In the genomic region with DNA sequence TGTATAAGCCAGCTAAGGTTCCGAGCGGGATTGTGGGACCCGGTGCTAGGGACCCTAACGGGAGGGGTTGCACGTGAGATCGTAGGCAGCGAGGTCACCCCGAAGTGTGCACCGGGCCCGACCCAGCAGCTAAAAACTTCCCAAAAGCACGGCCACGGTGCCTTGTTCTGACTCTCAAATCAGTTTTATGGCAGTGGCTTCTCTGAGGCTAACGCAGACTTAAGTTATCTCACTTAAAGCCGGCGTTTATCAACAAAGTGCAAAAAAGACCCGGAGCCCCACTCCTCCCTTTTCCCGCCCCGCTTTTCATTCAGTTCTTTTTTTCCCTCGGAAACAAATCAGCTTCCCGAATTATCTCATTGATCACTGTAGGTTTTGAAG, we compare ENCODE assay signal across 8 mouse cellular contexts. TPM values are rescaled to one million over a fixed set of nuclear protein-coding genes. Genes with fewer than 3 reads are reported as not detected.
DNase-seq lines count a peak whose midpoint lies in the region; ATAC-seq lines count a peak whose summit lies in the region.

No protein-coding gene starts in this region.

- H3K4me2 ChIP-seq in kidney, embryonic 14.5 days (replicated peaks; ENCODE audit: low read depth, low read length), result peak overlapping the region; percentile 64
- peak overlapping the region; percentile 55 for H3K4me2 ChIP-seq in hindbrain, embryonic 14.5 days (replicated peaks)
- peak overlapping the region; percentile 84 for H3K4me2 ChIP-seq in midbrain, embryonic 13.5 days (replicated peaks)

- intact Hi-C loops in left cerebral cortex, postnatal 4 days (cut with DNase I), result no loop called here

- no peak for ATAC-seq in kidney, embryonic 14.5 days (ENCODE audit: low FRiP score, low TSS enrichment)
- ATAC-seq in hindbrain, embryonic 14.5 days (ENCODE audit: low FRiP score), result no peak
- ATAC-seq in midbrain, embryonic 13.5 days, result no peak
- ATAC-seq in activated CD4-positive, CD25-positive, alpha-beta regulatory T cell, adult 4 months, result no peak

- H3K4me3 ChIP-seq in kidney, embryonic 14.5 days (ENCODE audit: low read length), result peak overlapping the region; percentile 76
- peak overlapping the region; percentile 79 for H3K4me3 ChIP-seq in brown adipose tissue, adult 24 weeks (ENCODE audit: insufficient read depth, low read depth, low read length)
- peak overlapping the region; percentile 74 for H3K4me3 ChIP-seq in hindbrain, embryonic 14.5 days (replicated peaks; ENCODE audit: low read length)
- peak overlapping the region; percentile 78 for H3K4me3 ChIP-seq in midbrain, embryonic 13.5 days (replicated peaks)

- H3K27ac ChIP-seq in kidney, embryonic 14.5 days (ENCODE audit: low read depth, low read length), result peak overlapping the region; percentile 73; the same call in 1 of the 2 replicates
- no peak overlapping the region; the same call in 1 of the 2 replicates for H3K27ac ChIP-seq in brown adipose tissue, adult 24 weeks (replicated peaks; ENCODE audit: low read depth, low read length)
- H3K27ac ChIP-seq in hindbrain, embryonic 14.5 days, result peak overlapping the region; percentile 79
- peak overlapping the region; percentile 81 for H3K27ac ChIP-seq in midbrain, embryonic 13.5 days

- peak overlapping the region; percentile 78 for H3K9ac ChIP-seq in kidney, embryonic 14.5 days (ENCODE audit: low read depth, low read length)
- peak overlapping the region; percentile 63 for H3K9ac ChIP-seq in hindbrain, embryonic 14.5 days
- H3K9ac ChIP-seq in midbrain, embryonic 13.5 days (replicated peaks), result peak overlapping the region; percentile 83

- H3K9me3 ChIP-seq in kidney, embryonic 14.5 days (ENCODE audit: control insufficient read depth, low read length), result no peaks in the 10 kb centered on the region
- H3K9me3 ChIP-seq in hindbrain, embryonic 14.5 days (ENCODE audit: control insufficient read depth, low read length), result no peaks in the 10 kb centered on the region
- H3K9me3 ChIP-seq in midbrain, embryonic 13.5 days, result no peaks in the 10 kb centered on the region

- H3K36me3 ChIP-seq in kidney, embryonic 14.5 days (ENCODE audit: control insufficient read depth, insufficient read depth, low read length), result no peaks in the 10 kb centered on the region
- H3K36me3 ChIP-seq in hindbrain, embryonic 14.5 days (replicated peaks; ENCODE audit: control insufficient read depth, insufficient read depth), result no peaks in the 10 kb centered on the region
- no peaks in the 10 kb centered on the region for H3K36me3 ChIP-seq in midbrain, embryonic 13.5 days

- no peaks in the 10 kb centered on the region for H3K27me3 ChIP-seq in kidney, embryonic 14.5 days (ENCODE audit: control insufficient read depth, insufficient read depth, low read length)
- no peaks in the 10 kb centered on the region for H3K27me3 ChIP-seq in hindbrain, embryonic 14.5 days (ENCODE audit: control insufficient read depth, insufficient read depth, low read length)
- H3K27me3 ChIP-seq in midbrain, embryonic 13.5 days, result no peaks in the 10 kb centered on the region

- DNase-seq in kidney, postnatal 25 days, result no peak
- peak; percentile 55 for DNase-seq in hindbrain, embryonic 14.5 days (ENCODE audit: low spot score)
- no peak for DNase-seq in left cerebral cortex, postnatal 4 days
- no peak for DNase-seq in adrenal gland, postnatal 10 days

- under 1% methylated on average over 20 of the region's 20 CpGs for WGBS in kidney, embryonic 14.5 days
- under 1% methylated on average over 20 of the region's 20 CpGs for WGBS in hindbrain, embryonic 14.5 days
- WGBS in midbrain, embryonic 13.5 days, result under 1% methylated on average over 20 of the region's 20 CpGs

- H3K4me1 ChIP-seq in kidney, embryonic 14.5 days (ENCODE audit: control insufficient read depth, insufficient read depth, low read length), result no peaks in the 10 kb centered on the region; the same call in 1 of the 2 replicates
- peaks cover 5% of the 10 kb centered on the region; the same call in 1 of the 2 replicates for H3K4me1 ChIP-seq in brown adipose tissue, adult 24 weeks (ENCODE audit: control insufficient read depth, insufficient read depth, insufficient read length, low read length)
- H3K4me1 ChIP-seq in hindbrain, embryonic 14.5 days (replicated peaks; ENCODE audit: control insufficient read depth, insufficient read depth, low read length), result peaks cover 25% of the 10 kb centered on the region
- peaks cover 40% of the 10 kb centered on the region for H3K4me1 ChIP-seq in midbrain, embryonic 13.5 days (replicated peaks)

RNA-seq across cellular contexts. Expression of gene Usp28, which starts 0.5 kb away (rescaled TPM):
- 19.2 and 32.4 TPM in 2 replicates for polyA plus RNA-seq in kidney, embryonic 14.5 days (2014; fragmentation: Nextera tagmentation; extraction: Ambion mirVana)
- 5.5 and 9.6 TPM in 2 replicates for polyA plus RNA-seq in brown adipose tissue, adult 24 weeks (2012; ENCODE audit: insufficient read depth, insufficient read length, missing spikeins)
- 31.7 and 36.4 TPM in 2 replicates for polyA plus RNA-seq in hindbrain, embryonic 14.5 days (2014; fragmentation: Nextera tagmentation; extraction: Ambion mirVana)
- 34.7 and 40.4 TPM in 2 replicates for polyA plus RNA-seq in midbrain, embryonic 13.5 days (2015; fragmentation: Nextera tagmentation; extraction: Ambion mirVana)
- 10 to 100 TPM; 27.5 to 49.6 TPM for polyA plus RNA-seq in activated CD4-positive, CD25-positive, alpha-beta regulatory T cell, adult 4 months (2017; shearing (Covaris generic))
- 10 to 100 TPM; 39.3 to 45.1 TPM for total RNA-seq in left cerebral cortex, postnatal 4 days (2021)
- total RNA-seq in adrenal gland, postnatal 10 days (2021), result 10 to 100 TPM; 18.1 to 27.1 TPM

RNA-seq across cellular contexts. Expression of gene Htr3b, which starts 20.9 kb away (rescaled TPM):
- polyA plus RNA-seq in kidney, embryonic 14.5 days (2014; fragmentation: Nextera tagmentation; extraction: Ambion mirVana), result not detected in 2 replicates
- polyA plus RNA-seq in brown adipose tissue, adult 24 weeks (2012; ENCODE audit: insufficient read depth, insufficient read length, missing spikeins), result not detected in 2 replicates
- 0.13 and 0.14 TPM in 2 replicates for polyA plus RNA-seq in hindbrain, embryonic 14.5 days (2014; fragmentation: Nextera tagmentation; extraction: Ambion mirVana)
- polyA plus RNA-seq in midbrain, embryonic 13.5 days (2015; fragmentation: Nextera tagmentation; extraction: Ambion mirVana), result not detected in 2 replicates
- polyA plus RNA-seq in activated CD4-positive, CD25-positive, alpha-beta regulatory T cell, adult 4 months (2017; shearing (Covaris generic)), result not detected
- total RNA-seq in left cerebral cortex, postnatal 4 days (2021), result not detected
- 1 to 10 TPM; 2.0 to 4.5 TPM for total RNA-seq in adrenal gland, postnatal 10 days (2021)
